Mouse (Mus musculus) liver, adult 2 months (tissue): ENCODE data around the gene Itgb2. TPM values are rescaled to one million over a fixed set of nuclear protein-coding genes. Genes with fewer than 3 reads are reported as not detected.
A peak's percentile ranks its signal among the peaks of the same experiment; 100 is the strongest.

Experiments
- DNase-seq: peaks from one replicate; pipeline ENCODE4 v3.0.0-alpha.2; 2011; ENCODE audit warnings: low read depth, low spot score; ENCODE audit errors: extremely low read depth
- H3K27ac ChIP-seq: fragments of 200-500 bp; replicated peaks from 2 replicates; pipeline ENCODE4 v1.5.1; 2012; ENCODE audit warnings: low read depth, mild to moderate bottlenecking, control low read depth, inconsistent platforms, low read length; ENCODE audit not compliant: insufficient read depth
- H3K27me3 ChIP-seq: fragments of 200-500 bp; 2 replicates; pipeline ENCODE4 v1.6.1; 2012; ENCODE audit warnings: mild to moderate bottlenecking, moderate library complexity, low read length, inconsistent platforms; ENCODE audit not compliant: control insufficient read depth, insufficient read depth
- H3K36me3 ChIP-seq: fragments of 200-500 bp; 2 replicates; pipeline ENCODE4 v1.6.1; 2012; ENCODE audit warnings: low read length, inconsistent platforms; ENCODE audit not compliant: control insufficient read depth, insufficient read depth
- H3K4me1 ChIP-seq: fragments of 200-500 bp; 2 replicates; pipeline ENCODE4 v1.6.1; 2011; ENCODE audit warnings: low read length; ENCODE audit not compliant: control insufficient read depth, insufficient read depth
- H3K4me3 ChIP-seq: fragments of 200-500 bp; 2 replicates; pipeline ENCODE4 v1.5.1; 2011; ENCODE audit warnings: low read depth, mild to moderate bottlenecking, control low read depth, low read length, moderate library complexity; ENCODE audit not compliant: insufficient read depth
- H3K79me2 ChIP-seq: fragments of 200-500 bp; 2 replicates; pipeline ENCODE4 v1.6.1; 2012; ENCODE audit warnings: inconsistent platforms, mild to moderate bottlenecking, low read length, moderate library complexity; ENCODE audit not compliant: control insufficient read depth, insufficient read depth
- H3K9ac ChIP-seq: fragments of 200-500 bp; 2 replicates; pipeline ENCODE4 v1.6.1; 2012; ENCODE audit warnings: low read depth, mild to moderate bottlenecking, control low read depth, inconsistent platforms, low read length
- CTCF ChIP-seq: fragments of 200-500 bp; IDR thresholded peaks from 2 replicates; pipeline ENCODE4 v1.5.1; 2011; ENCODE audit warnings: low read depth, low read length, control low read depth
- POLR2A ChIP-seq: fragments of 200-500 bp; IDR thresholded peaks from 2 replicates; pipeline ENCODE4 v1.6.1; 2011; ENCODE audit warnings: low read length, control low read depth; ENCODE audit not compliant: insufficient read depth; ENCODE audit errors: extremely low read depth
- WGBS: fragments of 180-500 bp; shearing (Covaris S2); methylation state at CpG from one replicate; pipeline ENCODE4 v1.1.7; 2018; 5-methylcytosine and 5-hydroxymethylcytosine counted together
- polyA plus RNA-seq: library from polyadenylated mRNA; depleted of rRNA; stranded (reverse); fragments of >200 nt; gene quantifications from 2 replicates; pipeline ENCODE4 v1.2.3, GENCODE M21; 2012
- total RNA-seq: library from RNA; depleted of rRNA; stranded (reverse); fragments of >200 nt; gene quantifications from 2 replicates; pipeline ENCODE4 v1.2.3, GENCODE M21; 2014

Itgb2 gene
- total and polyA plus RNA-seq, 2 experiments: 4.8 to 5.6 TPM

DNA sequence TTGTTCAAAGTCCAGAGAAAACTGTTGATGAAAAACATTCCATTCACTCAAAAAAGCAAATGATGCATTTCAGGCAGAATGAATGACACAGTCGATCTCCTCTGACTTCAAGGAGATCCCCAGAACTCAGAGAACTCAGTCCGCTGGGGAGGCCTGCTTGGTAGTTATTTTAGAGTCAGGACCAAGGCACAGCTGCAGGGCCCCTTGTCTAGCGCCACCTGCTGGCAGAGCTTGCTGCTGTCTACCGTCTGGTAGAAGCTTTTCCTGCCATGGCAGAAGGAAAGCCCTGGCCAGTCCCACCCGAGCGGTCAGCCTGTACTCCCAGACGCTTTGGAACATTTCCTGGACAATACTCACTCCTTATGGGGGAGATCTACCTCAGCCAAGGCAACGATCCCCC, 36.6 kb downstream of the Itgb2 start:
- TF ChIP-seq CTCF (peak; percentile 93), POLR2A (no peak)
- 33% methylated on average over 8 of the region's 8 CpGs for WGBS
- Histone ChIP-seq H3K79me2 (no peaks in the 10 kb centered on the region), H3K27ac (no peak overlapping the region), H3K36me3 (no peaks in the 10 kb centered on the region), H3K4me1 (peaks cover 6% of the 10 kb centered on the region; the same call in 1 of the 2 replicates), H3K27me3 (no peaks in the 10 kb centered on the region), H3K4me3 (no peak overlapping the region), H3K9ac (no peak overlapping the region)
- peak; percentile 56 for DNase-seq

DNA sequence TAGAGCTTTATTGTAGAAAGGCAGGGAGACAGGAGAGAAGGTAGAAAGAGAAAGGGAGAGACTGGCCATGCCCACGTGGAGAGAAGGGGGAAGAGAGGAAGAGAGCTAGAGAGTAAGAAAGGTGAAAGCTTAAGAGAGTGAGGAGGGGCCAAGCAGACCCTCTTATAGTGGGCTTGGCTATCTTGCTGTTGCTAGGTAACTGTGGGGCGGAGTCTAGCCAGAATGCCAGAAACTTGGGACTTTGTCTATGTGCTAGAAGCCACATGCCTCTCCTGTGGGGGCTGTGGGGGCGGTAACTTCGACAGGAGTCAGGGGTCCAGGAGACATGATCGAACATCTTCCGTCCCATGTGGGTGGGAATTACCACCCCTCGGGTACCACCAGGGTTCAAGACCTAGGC, 39.4 kb downstream of the Itgb2 start:
- DNase-seq: no peak
- H3K9ac ChIP-seq: no peak overlapping the region
- H3K4me1 ChIP-seq: peaks cover 16% of the 10 kb centered on the region; the same call in 1 of the 2 replicates
- no peaks in the 10 kb centered on the region for H3K27me3 ChIP-seq
- H3K36me3 ChIP-seq: no peaks in the 10 kb centered on the region
- no peak overlapping the region for H3K27ac ChIP-seq
- WGBS: 56% methylated on average over 7 of the region's 7 CpGs
- H3K79me2 ChIP-seq: no peaks in the 10 kb centered on the region
- no peak for TF ChIP-seq CTCF
- TF ChIP-seq POLR2A: no peak
- no peak overlapping the region for H3K4me3 ChIP-seq

DNA sequence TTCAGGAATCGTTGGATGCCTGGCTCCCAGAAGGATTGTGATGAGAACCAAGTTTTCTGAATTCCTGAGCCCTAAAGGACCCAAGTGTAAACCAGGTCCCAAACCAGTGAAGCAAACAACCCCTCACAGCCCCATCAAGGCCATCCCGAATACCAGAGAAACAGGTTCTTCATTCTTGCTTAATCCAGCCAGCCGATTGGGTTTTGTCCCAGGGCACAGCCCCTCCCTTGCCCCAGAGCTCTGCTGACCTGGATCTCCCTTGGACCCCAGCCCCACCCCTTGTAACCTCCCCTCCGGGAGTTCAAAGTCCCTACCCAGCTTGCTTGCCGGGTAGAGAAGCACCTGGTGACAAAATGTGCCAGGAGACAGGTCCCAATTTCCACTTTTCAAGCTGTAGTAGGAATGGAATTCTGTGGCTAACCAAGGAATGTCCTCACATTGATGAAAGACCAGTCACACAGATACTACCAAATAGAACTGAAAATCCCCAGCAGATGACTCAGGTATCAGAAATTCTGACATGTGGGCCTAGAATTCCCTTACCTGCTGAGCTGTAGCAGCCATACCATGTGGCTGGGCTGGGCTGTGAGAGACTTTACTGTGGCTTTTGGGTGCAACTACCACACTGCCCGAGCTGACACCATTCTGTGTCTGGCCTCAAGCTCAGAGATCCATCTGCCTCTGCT, 40.1 kb downstream of the Itgb2 start:
- DNase-seq: peak; percentile 88
- peak overlapping the region; percentile 42 for H3K27ac ChIP-seq
- H3K4me3 ChIP-seq: no peak overlapping the region
- H3K4me1 ChIP-seq: peaks cover 16% of the 10 kb centered on the region; the same call in 1 of the 2 replicates
- H3K27me3 ChIP-seq: no peaks in the 10 kb centered on the region
- no peak for TF ChIP-seq CTCF
- TF ChIP-seq POLR2A: no peak
- H3K9ac ChIP-seq: no peak overlapping the region
- no peaks in the 10 kb centered on the region for H3K79me2 ChIP-seq
- no peaks in the 10 kb centered on the region for H3K36me3 ChIP-seq
- 30% methylated on average over 6 of the region's 6 CpGs for WGBS

DNA sequence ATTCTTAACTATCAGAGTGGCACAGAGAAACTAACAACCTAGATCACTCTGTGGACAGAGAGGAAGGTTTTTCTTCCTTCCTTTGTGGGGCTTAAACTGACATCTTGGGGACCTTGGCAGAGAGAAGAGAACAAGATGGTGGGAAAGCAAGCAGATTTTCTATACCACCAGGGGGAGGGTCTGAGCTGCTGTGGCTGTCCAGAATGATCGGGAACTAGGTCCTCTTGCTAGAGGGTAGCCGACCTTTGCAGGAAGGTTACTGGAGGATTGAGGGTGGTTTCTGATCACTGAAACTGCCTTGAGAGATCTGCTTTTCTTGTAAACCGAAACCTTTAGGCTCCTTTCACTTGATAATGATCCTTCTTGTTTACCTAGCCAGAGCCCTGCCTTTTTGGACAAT, 42.2 kb downstream of the Itgb2 start:
- no peak overlapping the region for H3K4me3 ChIP-seq
- no peak overlapping the region; the same call in 1 of the 2 replicates for H3K9ac ChIP-seq
- H3K36me3 ChIP-seq: no peaks in the 10 kb centered on the region
- peaks cover 16% of the 10 kb centered on the region; the same call in 1 of the 2 replicates for H3K4me1 ChIP-seq
- TF ChIP-seq POLR2A: no peak
- TF ChIP-seq CTCF: peak; percentile 44
- H3K79me2 ChIP-seq: no peaks in the 10 kb centered on the region
- peak overlapping the region; percentile 23 for H3K27ac ChIP-seq
- WGBS: 7% methylated on average over 3 of the region's 3 CpGs
- H3K27me3 ChIP-seq: no peaks in the 10 kb centered on the region
- DNase-seq: no peak

DNA sequence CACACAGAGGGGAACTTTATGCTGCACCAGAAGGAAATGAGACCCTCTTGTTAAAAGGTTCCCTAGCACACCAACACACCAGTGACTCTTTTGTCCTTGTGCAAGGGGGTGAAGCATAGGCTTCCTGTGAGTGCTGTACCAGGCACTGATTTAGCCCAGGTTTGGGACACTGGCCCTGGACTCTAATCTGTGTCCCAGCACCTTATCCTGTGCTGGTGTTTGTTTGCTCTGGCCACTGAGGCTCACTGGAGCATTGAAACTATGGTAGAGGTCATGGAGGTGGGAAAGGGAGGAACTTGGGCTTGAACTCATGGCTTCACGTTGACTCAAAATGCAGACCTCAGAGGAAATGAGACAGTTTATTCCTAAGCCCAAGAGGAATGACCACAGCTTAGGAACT, 43.1 kb downstream of the Itgb2 start:
- Histone ChIP-seq H3K9ac (no peak overlapping the region), H3K4me1 (peaks cover 16% of the 10 kb centered on the region; the same call in 1 of the 2 replicates), H3K27me3 (no peaks in the 10 kb centered on the region), H3K27ac (peak overlapping the region; percentile 35; the same call in 1 of the 2 replicates), H3K4me3 (no peak overlapping the region), H3K36me3 (no peaks in the 10 kb centered on the region), H3K79me2 (no peaks in the 10 kb centered on the region)
- TF ChIP-seq POLR2A: no peak
- TF ChIP-seq CTCF: no peak
- 10% methylated on average over 1 of the region's 1 CpGs for WGBS
- DNase-seq: peak; percentile 84

DNA sequence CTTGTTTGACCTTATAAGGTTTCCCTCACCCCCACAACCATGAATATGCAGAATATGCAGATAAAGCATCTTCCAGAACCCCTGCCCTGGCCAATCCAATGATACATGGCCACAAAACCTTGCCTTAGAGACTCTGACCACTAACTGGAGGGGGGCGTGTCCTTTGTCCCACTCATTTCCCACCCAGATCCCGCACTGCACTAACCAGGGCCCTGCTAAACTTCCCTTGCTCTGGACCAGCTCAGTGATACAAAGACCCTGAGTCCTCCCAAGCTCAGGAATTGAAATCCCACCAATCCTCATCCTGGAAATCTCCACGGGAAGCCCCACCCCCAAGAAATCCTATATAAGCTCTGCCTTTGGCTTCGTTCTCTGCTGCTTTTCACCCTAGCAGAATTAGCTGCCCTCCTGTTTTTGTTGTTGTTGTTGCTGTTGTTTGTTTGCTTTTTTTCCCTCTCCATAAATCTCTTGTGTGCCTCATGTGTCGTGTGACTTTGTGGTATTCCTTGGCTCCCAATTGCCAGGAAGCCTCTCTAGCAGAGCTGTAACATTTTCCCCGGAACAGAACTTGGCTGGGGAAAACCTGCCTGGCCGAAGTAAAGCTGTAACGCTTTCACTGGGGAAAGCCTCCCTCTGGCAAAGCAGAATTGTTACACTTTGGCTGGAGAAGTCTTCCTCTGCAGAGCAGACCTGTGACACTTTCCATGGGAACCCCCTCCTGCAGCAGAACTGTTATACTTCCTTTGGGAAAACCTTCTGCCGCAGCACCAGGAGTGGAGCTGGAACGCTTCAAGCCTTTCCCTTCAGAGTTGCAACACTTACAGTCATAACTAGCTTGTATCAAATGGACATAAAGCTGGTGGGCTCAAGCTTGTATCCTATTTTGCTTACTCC, 50.2 kb downstream of the Itgb2 start:
- Histone ChIP-seq H3K4me1 (peaks cover 17% of the 10 kb centered on the region), H3K4me3 (no peak overlapping the region), H3K27ac (0 out of 2 replicates have a peak overlapping the region, but pooled peaks have one; percentile 84), H3K9ac (no peak overlapping the region), H3K27me3 (no peaks in the 10 kb centered on the region), H3K79me2 (peaks cover 18% of the 10 kb centered on the region; the same call in 1 of the 2 replicates), H3K36me3 (no peaks in the 10 kb centered on the region)
- DNase-seq: peak; percentile 28
- TF ChIP-seq CTCF: no peak
- no peak for TF ChIP-seq POLR2A
- WGBS: 69% methylated on average over 10 of the region's 10 CpGs
